Mouse (Mus musculus): ENCODE measurements around the gene Cd300lf.
A peak's percentile ranks its signal among the peaks of the same experiment; 100 is the strongest.

GRCm38 (mm10) chr11:115089853-115090252 lies 43.9 kb downstream of the Cd300lf start:
- TF ChIP-seq POLR2A (IDR thresholded peaks at IDR 0.05; ENCODE audit: borderline replicate concordance, insufficient read depth, low read length) (no peak), CTCF (IDR thresholded peaks at IDR 0.05; ENCODE audit: borderline replicate concordance, insufficient read depth, low read depth, low read length) (peak; percentile 64)

Data from cerebellum, adult 2 months (tissue).